Mouse (Mus musculus): ENCODE measurements around the gene Scrg1. TPM values are rescaled to one million over a fixed set of nuclear protein-coding genes. Genes with fewer than 3 reads are reported as not detected.

Gene Scrg1
- polyA plus RNA-seq, 1 experiment from 2014 or later = 10.9 TPM

DNA sequence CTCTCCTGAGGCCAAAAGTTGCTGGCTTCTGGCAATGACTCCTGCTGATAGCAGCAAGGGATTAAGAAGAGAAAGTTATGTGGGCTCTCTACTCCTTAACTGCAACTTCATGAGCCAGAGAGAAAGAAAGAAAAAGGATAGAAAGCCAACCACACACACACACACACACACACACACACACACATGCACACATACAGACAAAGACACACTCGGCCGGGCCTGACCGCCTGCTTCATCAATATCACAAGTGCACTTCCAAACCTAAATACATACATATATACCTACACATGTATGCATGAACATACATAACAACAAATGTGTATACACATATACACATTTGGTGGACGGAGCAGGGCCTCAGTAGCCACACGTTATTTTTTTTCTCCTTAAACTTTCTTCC is 15.1 kb downstream of the Scrg1 start:
- Histone ChIP-seq H3K27ac (ENCODE audit: low read depth, low read length) (no peak overlapping the region), H3K4me2 (ENCODE audit: low read depth, low read length) (no peak overlapping the region), H3K9me3 (ENCODE audit: control insufficient read depth, low read length) (no peaks in the 10 kb centered on the region), H3K4me3 (ENCODE audit: low read depth, low read length) (no peak overlapping the region), H3K36me3 (ENCODE audit: control insufficient read depth, insufficient read depth, low read length) (no peaks in the 10 kb centered on the region), H3K4me1 (ENCODE audit: control insufficient read depth, insufficient read depth, low read length) (no peaks in the 10 kb centered on the region), H3K27me3 (ENCODE audit: control insufficient read depth, insufficient read depth, low read length) (no peaks in the 10 kb centered on the region), H3K9ac (replicated peaks; ENCODE audit: low read depth, low read length) (no peak overlapping the region)
- ATAC-seq (ENCODE audit: low read depth) = no peak
- 94% methylated on average over 5 of the region's 5 CpGs for WGBS

DNA sequence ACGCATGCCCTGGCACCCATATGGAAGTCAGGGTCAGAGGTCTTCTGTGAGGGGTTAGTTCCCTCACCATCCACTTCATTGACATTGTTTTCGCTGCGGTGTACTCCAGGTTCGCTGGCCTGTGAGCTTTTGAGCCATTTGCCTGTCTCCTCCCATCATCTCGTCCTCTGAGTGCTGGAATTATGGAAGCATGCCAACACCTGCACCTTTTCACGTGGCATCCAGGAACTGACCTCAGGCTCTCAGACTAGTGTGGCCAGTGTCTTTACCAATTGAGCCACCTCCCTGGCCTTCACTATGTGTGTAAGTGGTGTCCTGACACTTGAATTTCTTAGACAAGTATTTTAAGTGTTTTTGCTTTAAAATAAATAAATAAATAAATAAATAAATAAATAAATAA is 18.0 kb downstream of the Scrg1 start:
- WGBS = 83% methylated on average over 6 of the region's 6 CpGs
- Histone ChIP-seq H3K4me3 (ENCODE audit: low read depth, low read length) (no peak overlapping the region), H3K36me3 (ENCODE audit: control insufficient read depth, insufficient read depth, low read length) (no peaks in the 10 kb centered on the region), H3K9ac (replicated peaks; ENCODE audit: low read depth, low read length) (no peak overlapping the region), H3K4me1 (ENCODE audit: control insufficient read depth, insufficient read depth, low read length) (no peaks in the 10 kb centered on the region), H3K27me3 (ENCODE audit: control insufficient read depth, insufficient read depth, low read length) (no peaks in the 10 kb centered on the region), H3K4me2 (ENCODE audit: low read depth, low read length) (no peak overlapping the region), H3K9me3 (ENCODE audit: control insufficient read depth, low read length) (no peaks in the 10 kb centered on the region), H3K27ac (ENCODE audit: low read depth, low read length) (no peak overlapping the region)
- ATAC-seq (ENCODE audit: low read depth) = no peak

- H3K9me3 ChIP-seq (ENCODE audit: control insufficient read depth, low read length) = no peaks in the 10 kb centered on the region
- no peak overlapping the region for H3K4me2 ChIP-seq (ENCODE audit: low read depth, low read length)
- no peak overlapping the region for H3K27ac ChIP-seq (ENCODE audit: low read depth, low read length)
- H3K4me3 ChIP-seq (ENCODE audit: low read depth, low read length) = no peak overlapping the region
- H3K4me1 ChIP-seq (ENCODE audit: control insufficient read depth, insufficient read depth, low read length) = no peaks in the 10 kb centered on the region
- peaks cover 8% of the 10 kb centered on the region; the same call in 1 of the 2 replicates for H3K36me3 ChIP-seq (ENCODE audit: control insufficient read depth, insufficient read depth, low read length)
- no peak overlapping the region for H3K9ac ChIP-seq (replicated peaks; ENCODE audit: low read depth, low read length)
- 80% methylated on average over 3 of the region's 3 CpGs for WGBS
- no peaks in the 10 kb centered on the region for H3K27me3 ChIP-seq (ENCODE audit: control insufficient read depth, insufficient read depth, low read length)
- no peak for ATAC-seq (ENCODE audit: low read depth)
These were observed 22.7 kb downstream of the Scrg1 start for GRCm38 (mm10) chr8:57478406-57478805.

DNA sequence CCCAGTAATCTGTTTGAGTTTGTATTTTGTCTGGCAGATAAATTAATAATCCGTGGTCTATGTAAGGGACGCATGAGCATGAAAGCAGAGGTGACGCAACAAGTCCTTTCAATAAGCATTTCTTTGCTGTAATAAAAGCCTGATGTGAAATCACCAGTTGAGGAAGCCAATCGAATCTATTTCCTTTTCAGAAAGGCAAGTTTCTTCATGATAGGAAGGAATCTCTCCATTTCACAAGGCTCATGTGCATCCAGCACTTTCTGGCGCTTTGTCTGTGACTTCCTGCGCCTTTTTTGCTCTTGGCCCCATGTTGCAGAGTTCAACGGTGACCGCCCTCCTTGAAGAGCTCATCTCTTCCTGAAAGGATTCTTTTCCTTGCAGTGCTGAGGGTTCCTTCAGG is 24.0 kb downstream of the Scrg1 start:
- Histone ChIP-seq H3K4me1 (ENCODE audit: control insufficient read depth, insufficient read depth, low read length) (no peaks in the 10 kb centered on the region), H3K4me2 (ENCODE audit: low read depth, low read length) (no peak overlapping the region), H3K4me3 (ENCODE audit: low read depth, low read length) (no peak overlapping the region), H3K9ac (replicated peaks; ENCODE audit: low read depth, low read length) (no peak overlapping the region), H3K36me3 (ENCODE audit: control insufficient read depth, insufficient read depth, low read length) (peaks cover 8% of the 10 kb centered on the region; the same call in 1 of the 2 replicates), H3K9me3 (ENCODE audit: control insufficient read depth, low read length) (no peaks in the 10 kb centered on the region), H3K27ac (ENCODE audit: low read depth, low read length) (no peak overlapping the region), H3K27me3 (ENCODE audit: control insufficient read depth, insufficient read depth, low read length) (no peaks in the 10 kb centered on the region)
- 94% methylated on average over 8 of the region's 8 CpGs for WGBS
- ATAC-seq (ENCODE audit: low read depth) = no peak

GRCm38 (mm10) chr8:57480606-57481005 is 24.9 kb downstream of the Scrg1 start:
- no peak overlapping the region for H3K4me2 ChIP-seq (ENCODE audit: low read depth, low read length)
- no peak overlapping the region for H3K4me3 ChIP-seq (ENCODE audit: low read depth, low read length)
- H3K36me3 ChIP-seq (ENCODE audit: control insufficient read depth, insufficient read depth, low read length) = peaks cover 8% of the 10 kb centered on the region; the same call in 1 of the 2 replicates
- H3K9ac ChIP-seq (replicated peaks; ENCODE audit: low read depth, low read length) = no peak overlapping the region
- no peak for ATAC-seq (ENCODE audit: low read depth)
- no peaks in the 10 kb centered on the region for H3K9me3 ChIP-seq (ENCODE audit: control insufficient read depth, low read length)
- H3K4me1 ChIP-seq (ENCODE audit: control insufficient read depth, insufficient read depth, low read length) = peaks cover 6% of the 10 kb centered on the region
- WGBS = 79% methylated on average over 4 of the region's 4 CpGs
- no peak overlapping the region for H3K27ac ChIP-seq (ENCODE audit: low read depth, low read length)
- no peaks in the 10 kb centered on the region for H3K27me3 ChIP-seq (ENCODE audit: control insufficient read depth, insufficient read depth, low read length)

DNA sequence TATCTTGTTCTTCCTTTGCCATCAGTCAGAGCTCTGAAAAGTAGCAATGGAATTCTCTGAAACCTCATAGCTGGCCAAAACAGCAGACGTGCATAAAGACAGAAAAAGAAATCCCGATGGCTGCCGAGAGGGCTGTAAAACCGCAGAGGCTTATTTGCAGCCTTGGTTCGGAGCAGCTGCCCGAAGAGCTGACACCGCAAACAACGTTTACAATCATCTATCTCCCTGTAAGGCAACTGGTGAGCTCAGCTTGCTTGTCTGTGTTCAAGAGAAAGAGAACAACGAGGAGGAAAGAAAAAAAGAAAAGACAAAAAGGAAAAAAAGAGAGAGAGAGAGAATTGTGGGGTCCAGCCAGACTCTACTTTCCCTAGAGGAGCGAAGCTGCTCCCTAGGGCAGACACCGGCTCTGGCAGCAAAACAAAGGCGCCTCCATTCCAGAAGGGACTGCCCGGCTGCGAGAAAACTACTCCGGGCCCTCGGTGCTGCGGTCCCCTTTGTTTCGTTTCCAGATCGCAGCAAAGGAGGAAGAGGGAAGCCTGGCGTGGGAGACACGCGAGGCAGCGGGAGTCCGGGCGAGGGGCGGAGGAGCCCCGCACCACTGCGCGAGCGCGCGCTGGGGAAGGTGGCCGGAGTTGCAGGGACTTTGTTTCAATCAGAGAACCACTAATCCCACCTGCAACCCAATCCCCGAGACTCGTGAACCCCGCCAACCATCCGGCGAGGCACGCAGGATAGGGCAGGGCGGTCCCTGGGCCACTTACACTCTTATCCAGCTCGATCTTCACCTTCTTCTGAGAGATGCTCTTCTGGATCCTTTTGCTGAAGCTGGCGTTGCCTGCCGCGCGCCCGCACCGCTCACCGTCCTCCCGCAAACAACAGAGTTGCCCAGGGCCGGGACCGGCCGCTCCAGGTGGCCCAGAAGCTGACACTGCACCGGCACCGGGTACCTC is 31.0 kb downstream of the Scrg1 start:
- Histone ChIP-seq H3K4me1 (ENCODE audit: control insufficient read depth, insufficient read depth, low read length) (peaks cover 9% of the 10 kb centered on the region), H3K36me3 (ENCODE audit: control insufficient read depth, insufficient read depth, low read length) (peaks cover 8% of the 10 kb centered on the region; the same call in 1 of the 2 replicates), H3K9me3 (ENCODE audit: control insufficient read depth, low read length) (no peaks in the 10 kb centered on the region), H3K4me3 (ENCODE audit: low read depth, low read length) (peak overlapping the region; percentile 86), H3K27ac (ENCODE audit: low read depth, low read length) (peak overlapping the region; percentile 95), H3K9ac (replicated peaks; ENCODE audit: low read depth, low read length) (peak overlapping the region; percentile 84), H3K4me2 (ENCODE audit: low read depth, low read length) (peak overlapping the region; percentile 56), H3K27me3 (ENCODE audit: control insufficient read depth, insufficient read depth, low read length) (no peaks in the 10 kb centered on the region)
- peak; percentile 68 for ATAC-seq (ENCODE audit: low read depth)
- under 1% methylated on average over 53 of the region's 54 CpGs for WGBS

GRCm38 (mm10) chr8:57487441-57488155 is 31.9 kb downstream of the Scrg1 start, which contains the start of gene Sap30:
Gene Sap30, minus strand, starts transcription at chr8:57487860.
- under 1% methylated on average over 64 of the region's 66 CpGs for WGBS
- peaks cover 9% of the 10 kb centered on the region for H3K4me1 ChIP-seq (ENCODE audit: control insufficient read depth, insufficient read depth, low read length)
- peak; percentile 96 for ATAC-seq (ENCODE audit: low read depth)

DNA sequence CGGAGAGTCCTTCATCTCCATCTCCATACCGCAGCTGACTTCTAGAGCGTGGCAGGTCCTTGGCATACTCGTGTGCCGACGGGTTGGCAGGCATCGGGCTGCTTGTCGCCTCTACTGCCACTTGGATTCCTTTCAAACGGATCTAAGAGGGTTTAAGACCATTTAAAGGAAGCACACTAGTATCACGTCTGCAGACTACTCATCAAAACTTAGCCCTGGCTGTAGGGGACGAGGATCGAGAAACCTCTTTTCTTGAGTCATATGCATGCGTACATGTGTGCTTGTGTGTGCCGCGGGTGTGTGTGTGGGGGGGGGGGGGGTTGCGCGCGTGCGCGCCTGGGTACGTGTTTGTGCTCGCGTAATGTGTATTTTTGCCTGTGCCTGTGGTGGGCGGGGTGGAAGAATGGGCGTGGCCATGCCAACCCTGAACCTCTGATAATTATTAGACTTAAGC is 32.6 kb downstream of the Scrg1 start:
- peak overlapping the region; percentile 56 for H3K4me2 ChIP-seq (ENCODE audit: low read depth, low read length)
- no peaks in the 10 kb centered on the region for H3K27me3 ChIP-seq (ENCODE audit: control insufficient read depth, insufficient read depth, low read length)
- H3K9me3 ChIP-seq (ENCODE audit: control insufficient read depth, low read length) = no peaks in the 10 kb centered on the region
- 0% methylated on average over 25 of the region's 25 CpGs for WGBS
- peak; percentile 53 for ATAC-seq (ENCODE audit: low read depth)
- peak overlapping the region; percentile 45 for H3K27ac ChIP-seq (ENCODE audit: low read depth, low read length)
- H3K4me3 ChIP-seq (ENCODE audit: low read depth, low read length) = peak overlapping the region; percentile 86
- H3K4me1 ChIP-seq (ENCODE audit: control insufficient read depth, insufficient read depth, low read length) = peaks cover 9% of the 10 kb centered on the region
- peak overlapping the region; percentile 17; the same call in 1 of the 2 replicates for H3K9ac ChIP-seq (replicated peaks; ENCODE audit: low read depth, low read length)
- no peaks in the 10 kb centered on the region for H3K36me3 ChIP-seq (ENCODE audit: control insufficient read depth, insufficient read depth, low read length)

More at GRCm38 (mm10) chr8:57487441-57488155, 31.9 kb downstream of the Scrg1 start, which contains the start of gene Sap30:
- no peaks in the 10 kb centered on the region for H3K9me3 ChIP-seq (ENCODE audit: control insufficient read depth, low read length)
- H3K9ac ChIP-seq (replicated peaks; ENCODE audit: low read depth, low read length) = peak within 1 kb of the TSS; percentile 84
- peak within 1 kb of the TSS; percentile 95 for H3K27ac ChIP-seq (ENCODE audit: low read depth, low read length)
- H3K4me2 ChIP-seq (ENCODE audit: low read depth, low read length) = peak within 1 kb of the TSS; percentile 56
- no peaks in the 10 kb centered on the region for H3K27me3 ChIP-seq (ENCODE audit: control insufficient read depth, insufficient read depth, low read length)
- 0 out of 2 replicates have a peak, but pooled peaks cover 4% of the 10 kb centered on the region for H3K36me3 ChIP-seq (ENCODE audit: control insufficient read depth, insufficient read depth, low read length)
- peak within 1 kb of the TSS; percentile 86 for H3K4me3 ChIP-seq (ENCODE audit: low read depth, low read length)
